Mouse (Mus musculus) lung, postnatal 0 days (tissue): Measurements from ENCODE around the gene Tbc1d1. TPM values are rescaled to one million over a fixed set of nuclear protein-coding genes. Genes with fewer than 3 reads are reported as not detected.

ENCODE experiments used
- ATAC-seq: fragments of 200-750 bp; cut with Nextera tagmentation; 2 replicates; pipeline ENCODE4 v1.8.0; 2017; ENCODE audit warnings: moderate library complexity
- DNase-seq: peaks from one replicate; pipeline ENCODE4 v3.0.0-alpha.2; 2016; ENCODE audit warnings: low spot score
- H3K27ac ChIP-seq: fragments of 300-500 bp; sonication (generic); 2 replicates; pipeline ENCODE4 v1.5.1; 2014; ENCODE audit warnings: antibody characterized with exemption, mild to moderate bottlenecking, low read length, mixed read lengths
- H3K27me3 ChIP-seq: fragments of 300-500 bp; sonication (generic); replicated peaks from 2 replicates; pipeline ENCODE4 v1.6.1; 2014; ENCODE audit warnings: low read length, mixed read lengths; ENCODE audit not compliant: insufficient read depth
- H3K36me3 ChIP-seq: fragments of 300-500 bp; sonication (generic); 2 replicates; pipeline ENCODE4 v1.6.1; 2014; ENCODE audit warnings: low read length, mixed read lengths; ENCODE audit not compliant: insufficient read depth
- H3K4me1 ChIP-seq: fragments of 300-500 bp; sonication (generic); 2 replicates; pipeline ENCODE4 v1.6.1; 2014; ENCODE audit warnings: antibody characterized with exemption, low read depth, low read length, mixed read lengths; ENCODE audit not compliant: insufficient read depth
- H3K4me2 ChIP-seq: fragments of 300-500 bp; sonication (generic); replicated peaks from 2 replicates; pipeline ENCODE4 v1.6.1; 2014; ENCODE audit warnings: low read depth, mild to moderate bottlenecking, low read length, moderate library complexity, mixed read lengths
- H3K4me3 ChIP-seq: fragments of 300-500 bp; sonication (generic); 2 replicates; pipeline ENCODE4 v1.5.1; 2014; ENCODE audit warnings: low read depth, low read length
- H3K9ac ChIP-seq: fragments of 300-500 bp; sonication (generic); replicated peaks from 2 replicates; pipeline ENCODE4 v1.6.1; 2014; ENCODE audit warnings: low read depth, mild to moderate bottlenecking
- H3K9me3 ChIP-seq: fragments of 300-500 bp; sonication (generic); 2 replicates; pipeline ENCODE4 v1.6.1; 2016; ENCODE audit warnings: low read length, mixed read lengths
- CTCF ChIP-seq: IDR thresholded peaks from 2 replicates; pipeline ENCODE4 v1.5.1; 2016; ENCODE audit warnings: antibody characterized with exemption, mild to moderate bottlenecking
- EP300 ChIP-seq: IDR thresholded peaks from 2 replicates; pipeline ENCODE4 v1.6.1; 2016; ENCODE audit warnings: antibody characterized with exemption, mild to moderate bottlenecking, control low read depth
- WGBS: fragments of 180-500 bp; shearing (Covaris S2); extraction: QIAGEN DNeasy Blood & Tissue Kit; methylation state at CpG from one replicate; pipeline ENCODE4 v1.1.7; 2014; 5-methylcytosine and 5-hydroxymethylcytosine counted together
- polyA plus RNA-seq: library from polyadenylated mRNA; unstranded; fragments of >200 nt; fragmentation: Nextera tagmentation; extraction: Ambion mirVana; gene quantifications from 2 replicates; pipeline ENCODE4 v1.2.1, GENCODE M21; 2015

The Tbc1d1 gene
- polyA plus RNA-seq, 1 experiment from 2014 or later, result 15.3 TPM

GRCm38 (mm10) chr5:64159781-64160704 lies 3.9 kb downstream of the Tbc1d1 start:
- Histone ChIP-seq H3K9me3 (no peaks in the 10 kb centered on the region), H3K9ac (peak overlapping the region; percentile 58), H3K27ac (peak overlapping the region; percentile 21; the same call in 1 of the 2 replicates), H3K4me3 (peak overlapping the region; percentile 72), H3K4me1 (0 out of 2 replicates have a peak, but pooled peaks cover 4% of the 10 kb centered on the region), H3K4me2 (peak overlapping the region; percentile 99), H3K27me3 (no peaks in the 10 kb centered on the region), H3K36me3 (no peaks in the 10 kb centered on the region)
- peak; percentile 26 for ATAC-seq
- WGBS, result under 1% methylated on average over 49 of the region's 63 CpGs
- peak; percentile 75 for DNase-seq
- peak; percentile 38 for TF ChIP-seq CTCF
- no peak for TF ChIP-seq EP300

GRCm38 (mm10) chr5:64160705-64161391 lies 4.7 kb downstream of the Tbc1d1 start:
- peak overlapping the region; percentile 72 for H3K4me3 ChIP-seq
- H3K9ac ChIP-seq, result peak overlapping the region; percentile 58; the same call in 1 of the 2 replicates
- no peak for TF ChIP-seq EP300
- no peak for TF ChIP-seq CTCF
- H3K27ac ChIP-seq, result no peak overlapping the region
- H3K4me2 ChIP-seq, result peak overlapping the region; percentile 99
- DNase-seq, result peak; percentile 56
- no peak for ATAC-seq
- 2% methylated on average over 23 of the region's 23 CpGs for WGBS
- 0 out of 2 replicates have a peak, but pooled peaks cover 4% of the 10 kb centered on the region for H3K4me1 ChIP-seq
- no peaks in the 10 kb centered on the region for H3K9me3 ChIP-seq
- H3K36me3 ChIP-seq, result no peaks in the 10 kb centered on the region
- no peaks in the 10 kb centered on the region for H3K27me3 ChIP-seq

- ATAC-seq (no peak), DNase-seq (no peak)
- 60% methylated on average over 3 of the region's 3 CpGs for WGBS
- H3K4me1 ChIP-seq, result 0 out of 2 replicates have a peak, but pooled peaks cover 4% of the 10 kb centered on the region
- H3K36me3 ChIP-seq, result no peaks in the 10 kb centered on the region
- H3K4me2 ChIP-seq, result no peak overlapping the region
- no peak overlapping the region for H3K4me3 ChIP-seq
- no peak overlapping the region for H3K27ac ChIP-seq
- TF ChIP-seq EP300 (no peak), CTCF (no peak)
- no peaks in the 10 kb centered on the region for H3K27me3 ChIP-seq
- H3K9ac ChIP-seq, result no peak overlapping the region
- H3K9me3 ChIP-seq, result no peaks in the 10 kb centered on the region
Measured at GRCm38 (mm10) chr5:64161917-64162316, 5.8 kb downstream of the Tbc1d1 start.

GRCm38 (mm10) chr5:64162582-64162981 lies 6.5 kb downstream of the Tbc1d1 start:
- Histone ChIP-seq H3K27me3 (no peaks in the 10 kb centered on the region), H3K4me1 (0 out of 2 replicates have a peak, but pooled peaks cover 4% of the 10 kb centered on the region), H3K4me2 (no peak overlapping the region), H3K4me3 (no peak overlapping the region), H3K9me3 (no peaks in the 10 kb centered on the region), H3K27ac (no peak overlapping the region), H3K36me3 (no peaks in the 10 kb centered on the region), H3K9ac (no peak overlapping the region)
- DNase-seq (no peak), ATAC-seq (no peak)
- WGBS, result 86% methylated on average over 5 of the region's 5 CpGs
- TF ChIP-seq CTCF (no peak), EP300 (no peak)

- Histone ChIP-seq H3K27me3 (no peaks in the 10 kb centered on the region), H3K27ac (no peak overlapping the region), H3K4me3 (no peak overlapping the region), H3K36me3 (no peaks in the 10 kb centered on the region), H3K4me1 (0 out of 2 replicates have a peak, but pooled peaks cover 4% of the 10 kb centered on the region), H3K9me3 (no peaks in the 10 kb centered on the region), H3K9ac (no peak overlapping the region), H3K4me2 (no peak overlapping the region)
- TF ChIP-seq CTCF (no peak), EP300 (no peak)
- no peak for ATAC-seq
- no peak for DNase-seq
- 90% methylated on average over 3 of the region's 3 CpGs for WGBS
Measured at GRCm38 (mm10) chr5:64164414-64164813, 8.3 kb downstream of the Tbc1d1 start.

- Histone ChIP-seq H3K9me3 (no peaks in the 10 kb centered on the region), H3K4me3 (no peak overlapping the region), H3K9ac (no peak overlapping the region), H3K4me1 (no peaks in the 10 kb centered on the region), H3K4me2 (no peak overlapping the region), H3K36me3 (no peaks in the 10 kb centered on the region), H3K27me3 (no peaks in the 10 kb centered on the region), H3K27ac (no peak overlapping the region)
- ATAC-seq (no peak), DNase-seq (no peak)
- WGBS, result 76% methylated on average over 2 of the region's 2 CpGs
- TF ChIP-seq CTCF, result no peak
- no peak for TF ChIP-seq EP300
Measured at GRCm38 (mm10) chr5:64165826-64166225, 9.7 kb downstream of the Tbc1d1 start.
